Mouse (Mus musculus): ENCODE results near the gene Znrf4.

- no peak for TF ChIP-seq CTCF (IDR thresholded peaks at IDR 0.05; ENCODE audit: low read depth)
- TF ChIP-seq EP300 (IDR thresholded peaks at IDR 0.05; ENCODE audit: low read depth) = no peak
Observed at GRCm38 (mm10) chr17:56511707-56512090, 532 bp downstream of the Znrf4 start.

Measured in liver, embryonic 14.5 days (tissue).